Mouse (Mus musculus) stomach, postnatal 0 days (tissue): Measurements from ENCODE around the gene Hoxa9. TPM values are rescaled to one million over a fixed set of nuclear protein-coding genes. Genes with fewer than 3 reads are reported as not detected.

Experiments
- ATAC-seq: fragments of 200-750 bp; cut with Nextera tagmentation; 2 replicates; pipeline ENCODE4 v1.8.0; 2017; ENCODE audit not compliant: low FRiP score, low TSS enrichment
- DNase-seq: peaks from one replicate; pipeline ENCODE4 v3.0.0-alpha.2; 2016; ENCODE audit warnings: low spot score
- H3K27ac ChIP-seq: fragments of 300-500 bp; sonication (generic); replicated peaks from 2 replicates; pipeline ENCODE4 v1.5.1; 2014; ENCODE audit warnings: mild to moderate bottlenecking, control low read depth
- H3K27me3 ChIP-seq: fragments of 300-500 bp; sonication (generic); 2 replicates; pipeline ENCODE4 v1.6.1; 2014; ENCODE audit warnings: low read length; ENCODE audit not compliant: control insufficient read depth, insufficient read depth
- H3K36me3 ChIP-seq: fragments of 300-500 bp; sonication (generic); 2 replicates; pipeline ENCODE4 v1.6.1; 2014; ENCODE audit warnings: low read length, mixed read lengths; ENCODE audit not compliant: control insufficient read depth, insufficient read depth
- H3K4me1 ChIP-seq: fragments of 300-500 bp; sonication (generic); replicated peaks from 2 replicates; pipeline ENCODE4 v1.6.1; 2014; ENCODE audit warnings: antibody characterized with exemption; ENCODE audit not compliant: control insufficient read depth, insufficient read depth
- H3K4me2 ChIP-seq: fragments of 300-500 bp; sonication (generic); replicated peaks from 2 replicates; pipeline ENCODE4 v1.6.1; 2014; ENCODE audit warnings: low read depth, mild to moderate bottlenecking, control low read depth, moderate library complexity
- H3K4me3 ChIP-seq: fragments of 300-500 bp; sonication (generic); 2 replicates; pipeline ENCODE4 v1.5.1; 2014; ENCODE audit warnings: low read depth, low read length, control low read depth
- H3K9ac ChIP-seq: fragments of 300-500 bp; sonication (generic); 2 replicates; pipeline ENCODE4 v1.6.1; 2014; ENCODE audit warnings: mild to moderate bottlenecking, low read length, control low read depth, mixed read lengths
- H3K9me3 ChIP-seq: fragments of 300-500 bp; sonication (generic); 2 replicates; pipeline ENCODE4 v1.6.1; 2016; ENCODE audit warnings: low read length; ENCODE audit not compliant: control insufficient read depth
- CTCF ChIP-seq: IDR thresholded peaks from 2 replicates; pipeline ENCODE4 v1.5.1; 2016; ENCODE audit warnings: antibody characterized with exemption, low read depth, mild to moderate bottlenecking, moderate library complexity
- EP300 ChIP-seq: optimal IDR thresholded peaks from 2 replicates; pipeline ENCODE3; 2016; ENCODE audit warnings: antibody characterized with exemption
- WGBS: fragments of 180-500 bp; shearing (Covaris S2); extraction: QIAGEN DNeasy Blood & Tissue Kit; methylation state at CpG from one replicate; pipeline ENCODE4 v1.1.7; 2014; 5-methylcytosine and 5-hydroxymethylcytosine counted together
- polyA plus RNA-seq: library from polyadenylated mRNA; unstranded; fragments of >200 nt; fragmentation: Nextera tagmentation; extraction: Ambion mirVana; gene quantifications from 2 replicates; pipeline ENCODE4 v1.2.1, GENCODE M21; 2015

Gene Hoxa9
- polyA plus RNA-seq, 1 experiment from 2014 or later, result 0.13 TPM

DNA sequence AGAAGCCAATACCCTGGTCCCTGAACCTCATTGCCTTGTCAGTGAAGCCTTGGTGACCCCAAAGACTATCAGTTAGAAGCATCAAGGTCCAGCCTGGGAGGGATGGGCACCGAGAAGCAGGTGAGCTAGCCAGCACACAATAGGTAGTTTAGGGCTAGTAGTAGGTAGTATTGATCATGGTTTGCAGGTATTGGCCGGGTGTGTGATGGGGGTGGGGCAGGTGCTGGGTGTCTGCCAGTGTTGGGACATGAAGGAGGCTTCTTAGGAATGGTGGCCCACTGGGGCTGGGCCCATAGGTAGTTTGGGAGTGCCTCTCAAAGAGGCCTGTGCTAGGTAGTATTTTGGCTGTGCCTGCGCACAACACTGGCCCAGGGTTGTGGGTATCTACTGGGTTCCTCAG lies 15.8 kb downstream of the Hoxa9 start:
- ATAC-seq (no peak), DNase-seq (no peak)
- no peaks in the 10 kb centered on the region for H3K9me3 ChIP-seq
- TF ChIP-seq EP300 (no peak), CTCF (no peak)
- peak overlapping the region; percentile 1; the same call in 1 of the 2 replicates for H3K4me3 ChIP-seq
- WGBS, result 32% methylated on average over 3 of the region's 3 CpGs
- H3K4me2 ChIP-seq, result peak overlapping the region; percentile 53; the same call in 1 of the 2 replicates
- H3K27ac ChIP-seq, result no peak overlapping the region
- H3K4me1 ChIP-seq, result no peaks in the 10 kb centered on the region
- no peaks in the 10 kb centered on the region for H3K36me3 ChIP-seq
- H3K27me3 ChIP-seq, result peaks cover 23% of the 10 kb centered on the region; the same call in 1 of the 2 replicates
- no peak overlapping the region for H3K9ac ChIP-seq

DNA sequence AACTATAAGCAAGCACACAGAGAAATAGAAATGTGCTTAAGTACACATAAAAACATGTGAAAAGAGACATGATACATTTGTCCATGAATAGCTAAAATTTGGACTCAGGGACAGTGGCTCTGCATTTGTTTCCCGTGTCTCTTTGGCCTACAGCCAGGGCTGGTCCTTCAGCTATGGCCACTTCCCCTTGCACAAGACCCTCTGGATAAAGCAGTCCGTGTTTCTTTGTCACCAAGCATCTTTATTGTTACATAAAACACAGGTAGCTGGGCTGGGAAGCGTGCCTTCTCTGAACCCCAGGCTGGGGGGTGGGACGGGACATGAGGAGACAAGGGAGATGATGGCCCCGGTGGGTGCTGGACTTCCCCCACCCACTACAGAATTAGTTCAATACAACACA lies 16.6 kb downstream of the Hoxa9 start:
- Histone ChIP-seq H3K27me3 (peaks cover 20% of the 10 kb centered on the region; the same call in 1 of the 2 replicates), H3K9ac (no peak overlapping the region), H3K4me3 (no peak overlapping the region), H3K4me2 (no peak overlapping the region; the same call in 1 of the 2 replicates), H3K9me3 (no peaks in the 10 kb centered on the region), H3K4me1 (no peaks in the 10 kb centered on the region), H3K36me3 (no peaks in the 10 kb centered on the region), H3K27ac (no peak overlapping the region)
- ATAC-seq, result no peak
- WGBS, result 20% methylated on average over 5 of the region's 5 CpGs
- DNase-seq, result no peak
- no peak for TF ChIP-seq CTCF

DNA sequence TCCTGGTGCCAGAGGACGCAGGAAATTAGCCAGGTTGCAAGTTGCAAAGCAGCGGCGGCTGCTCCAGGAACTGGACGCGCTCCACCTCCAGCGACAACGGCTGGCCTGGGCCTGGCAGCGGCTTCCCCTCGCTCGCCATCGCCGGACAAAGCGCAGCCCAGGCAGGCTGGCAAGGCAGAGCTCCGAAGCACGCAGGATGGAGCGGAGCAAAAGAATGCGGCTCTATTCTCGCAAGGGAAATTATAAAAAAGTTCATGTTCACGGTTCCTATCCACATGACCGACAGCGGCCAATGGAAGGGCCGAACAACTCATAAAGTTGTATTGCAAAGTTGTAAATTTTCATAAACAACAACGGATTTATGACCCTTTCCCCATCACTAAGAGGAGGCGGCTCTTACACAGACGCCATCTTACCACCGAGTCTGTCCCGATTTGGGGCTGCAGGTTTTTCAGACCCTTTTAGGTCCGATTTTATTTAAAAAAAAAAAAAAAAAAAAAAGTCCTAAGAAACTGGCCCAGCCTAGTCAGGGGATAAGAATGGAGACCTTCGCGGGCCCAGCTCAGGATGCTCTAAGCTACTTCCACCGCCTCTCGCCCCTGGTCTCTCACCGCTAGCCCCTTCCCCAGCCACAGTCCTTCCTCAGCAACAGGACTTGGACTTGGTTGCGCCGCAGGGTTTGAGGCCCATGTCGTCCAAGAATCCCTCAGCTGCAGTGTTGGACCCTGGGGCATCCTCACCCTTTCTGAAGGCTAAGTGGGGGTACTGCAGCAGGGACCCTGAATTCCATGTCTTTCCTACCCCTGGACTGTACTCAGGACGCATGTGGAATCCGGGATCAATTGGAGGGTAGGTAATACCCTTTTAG lies 17.5 kb downstream of the Hoxa9 start, which contains the start of the genes Hoxa3 and Gm28308:
Gene Hoxa3, minus strand, starts transcription at position 218 of the 868 bp plus-strand sequence.
Gene Gm28308, minus strand, starts transcription at position 221 of the 868 bp plus-strand sequence.
- H3K9me3 ChIP-seq, result no peaks in the 10 kb centered on the region
- DNase-seq (no peak), ATAC-seq (peak; percentile 46)
- H3K9ac ChIP-seq, result peak within 1 kb of the TSS; percentile 69
- peak within 1 kb of the TSS; percentile 89 for H3K27ac ChIP-seq
- H3K36me3 ChIP-seq, result no peaks in the 10 kb centered on the region
- WGBS, result 8% methylated on average over 38 of the region's 38 CpGs
- H3K4me2 ChIP-seq, result peak within 1 kb of the TSS; percentile 47
- TF ChIP-seq CTCF (no peak), EP300 (no peak)
- H3K4me1 ChIP-seq, result no peaks in the 10 kb centered on the region
- peak within 1 kb of the TSS; percentile 55 for H3K4me3 ChIP-seq
- H3K27me3 ChIP-seq, result peaks cover 22% of the 10 kb centered on the region; the same call in 1 of the 2 replicates

DNA sequence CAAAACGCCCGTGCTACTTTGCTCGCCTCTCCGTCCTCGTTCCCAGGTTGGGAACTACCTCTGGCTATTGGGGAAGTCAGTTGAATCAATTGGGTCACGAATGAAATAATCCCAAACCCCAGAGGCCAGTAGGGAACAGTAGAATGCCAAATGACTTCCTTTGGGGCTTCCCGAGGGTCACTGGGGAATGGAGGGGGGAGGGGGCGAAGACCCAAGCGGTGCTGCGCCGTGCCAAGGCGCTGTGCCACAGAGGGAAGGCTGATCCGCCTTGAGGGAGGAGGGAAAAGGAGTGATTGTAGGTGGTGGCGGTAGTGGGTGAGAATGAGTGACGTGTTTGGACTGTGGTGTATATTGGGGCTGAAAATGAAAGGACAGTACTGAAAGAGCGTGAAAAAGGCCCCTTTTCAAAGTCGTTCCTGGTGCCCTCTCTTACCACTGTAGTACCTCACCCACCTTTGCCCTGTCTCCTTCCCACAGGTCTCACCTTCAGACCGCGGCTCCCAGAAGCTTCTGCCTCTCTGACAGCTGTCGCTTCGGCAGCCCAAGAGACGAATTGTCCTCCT lies 18.3 kb downstream of the Hoxa9 start:
- WGBS, result 13% methylated on average over 21 of the region's 22 CpGs
- peak overlapping the region; percentile 55 for H3K4me3 ChIP-seq
- peak overlapping the region; percentile 69 for H3K9ac ChIP-seq
- no peaks in the 10 kb centered on the region for H3K36me3 ChIP-seq
- peak overlapping the region; percentile 47 for H3K4me2 ChIP-seq
- ATAC-seq (no peak), DNase-seq (no peak)
- peak overlapping the region; percentile 89 for H3K27ac ChIP-seq
- H3K9me3 ChIP-seq, result no peaks in the 10 kb centered on the region
- TF ChIP-seq CTCF (no peak), EP300 (no peak)
- H3K27me3 ChIP-seq, result peaks cover 23% of the 10 kb centered on the region; the same call in 1 of the 2 replicates
- H3K4me1 ChIP-seq, result no peaks in the 10 kb centered on the region

DNA sequence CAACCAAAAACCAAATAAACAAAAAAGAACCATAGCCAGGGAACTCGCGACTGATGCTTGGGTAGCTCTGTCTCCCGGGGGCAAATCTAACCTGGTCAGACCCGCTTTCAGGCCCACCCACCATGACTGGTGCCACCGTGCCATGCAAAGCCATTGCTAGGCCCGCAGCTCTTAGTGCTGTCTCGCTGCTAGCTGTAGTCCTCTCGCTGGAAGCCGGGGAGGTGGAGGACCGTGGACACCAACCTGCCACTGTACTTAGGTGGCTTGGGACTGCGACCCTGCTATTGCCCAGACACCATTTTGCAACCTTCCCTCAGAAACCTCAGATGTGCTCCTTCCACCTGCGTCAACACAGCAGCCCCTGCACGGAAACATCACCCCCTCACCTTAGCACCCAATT lies 18.9 kb downstream of the Hoxa9 start:
- WGBS, result 10% methylated on average over 13 of the region's 13 CpGs

More for the DNA sequence above, 18.9 kb downstream of the Hoxa9 start:
- Histone ChIP-seq H3K4me3 (peak overlapping the region; percentile 55), H3K36me3 (no peaks in the 10 kb centered on the region), H3K4me2 (peak overlapping the region; percentile 47), H3K27me3 (peaks cover 25% of the 10 kb centered on the region; the same call in 1 of the 2 replicates), H3K9ac (peak overlapping the region; percentile 69), H3K27ac (peak overlapping the region; percentile 89), H3K4me1 (no peaks in the 10 kb centered on the region), H3K9me3 (no peaks in the 10 kb centered on the region)
- no peak for DNase-seq
- TF ChIP-seq EP300 (no peak), CTCF (no peak)
- no peak for ATAC-seq
